Mouse (Mus musculus): ENCODE results near the gene Mkrn1. TPM values are rescaled to one million over a fixed set of nuclear protein-coding genes. Genes with fewer than 3 reads are reported as not detected.

Gene Mkrn1
- polyA plus RNA-seq (2012; rRNA removed; ENCODE audit: low replicate concordance): 45.1 and 75.5 TPM in 2 replicates

DNA sequence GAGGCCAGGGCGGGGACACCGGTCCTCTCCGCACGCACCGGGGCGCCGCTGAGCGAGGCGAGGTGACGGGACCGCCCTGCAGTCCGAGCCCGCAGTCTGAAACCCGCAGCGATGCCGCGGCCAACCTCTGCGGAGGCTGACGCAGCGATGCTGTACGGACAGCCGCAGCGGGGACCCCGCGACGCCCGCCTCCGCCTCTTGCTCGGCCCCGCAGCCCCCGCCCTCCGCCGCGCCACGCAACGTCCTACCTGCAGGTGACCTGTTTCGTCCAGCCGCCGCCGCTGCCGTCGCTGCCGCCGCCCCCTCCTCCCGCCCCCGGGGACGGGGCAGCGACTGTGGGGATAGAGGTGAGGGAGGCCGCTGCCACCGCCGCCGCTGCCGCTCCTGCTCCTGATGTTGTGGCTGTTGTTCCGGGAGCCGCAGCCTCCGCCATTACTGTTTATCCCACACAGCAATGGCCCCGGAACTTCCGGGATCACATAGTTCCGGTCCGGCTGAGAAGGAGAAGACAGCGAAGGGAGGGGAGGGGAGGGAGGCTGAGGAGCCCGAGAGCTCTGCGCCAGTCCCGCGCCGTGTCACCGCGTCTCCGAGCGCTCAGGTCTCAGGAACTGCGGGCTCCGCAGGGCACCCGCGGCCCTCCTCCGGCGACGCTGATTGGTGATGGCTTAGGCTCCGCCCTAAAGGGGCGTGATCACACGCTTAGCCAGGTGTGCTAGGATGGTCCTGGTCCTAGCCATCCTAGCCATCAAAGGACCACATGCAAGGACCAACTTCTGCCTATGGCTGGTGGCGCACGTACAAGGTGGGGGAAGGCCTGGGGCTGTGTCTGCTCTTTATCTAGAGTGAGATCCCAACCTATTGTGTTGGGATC is at the start of gene Mkrn1:
TSS of gene Mkrn1 (minus strand) at position 612 of the 871 bp plus-strand sequence.

DNA sequence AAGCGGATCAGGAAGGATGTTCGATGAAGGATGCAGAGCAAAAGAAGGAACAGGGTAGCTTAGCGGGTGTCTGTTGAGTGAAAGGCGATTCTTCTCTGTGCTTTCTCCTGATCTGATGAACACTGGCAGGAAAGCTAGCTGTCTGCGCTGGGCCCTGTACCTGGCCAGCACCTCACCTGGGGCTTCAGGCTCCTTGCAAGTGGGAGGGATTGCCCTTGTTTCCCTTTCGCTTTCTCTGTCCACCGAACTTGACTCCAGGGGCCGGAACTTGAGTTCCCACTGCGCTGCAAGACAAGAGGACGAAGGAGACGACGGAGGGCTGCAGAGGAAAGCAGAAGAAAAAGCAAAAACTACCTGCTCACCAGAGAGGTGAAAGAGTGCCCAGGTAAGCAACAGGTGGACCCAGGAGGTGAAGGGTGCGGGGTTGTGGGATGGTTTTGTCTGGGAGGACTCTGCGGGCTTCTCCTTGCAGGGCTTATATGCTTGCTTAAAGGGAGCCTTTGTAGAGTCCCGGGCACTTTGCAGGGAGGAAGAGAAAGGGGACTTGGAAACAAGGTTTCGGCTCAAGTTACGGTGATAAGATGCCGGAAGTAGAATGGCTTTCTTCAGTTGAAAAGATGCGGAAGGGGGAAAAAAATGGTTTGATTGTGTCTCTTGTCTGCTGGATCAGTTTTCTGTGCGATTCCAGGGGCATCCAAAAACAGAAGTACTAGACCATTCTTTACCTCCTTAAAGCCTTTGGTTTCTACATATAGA is 39.0 kb downstream of the Mkrn1 start, which contains the start of gene Rab19:
TSS of gene Rab19 (plus strand) at position 51 of the 756 bp plus-strand sequence.

DNA sequence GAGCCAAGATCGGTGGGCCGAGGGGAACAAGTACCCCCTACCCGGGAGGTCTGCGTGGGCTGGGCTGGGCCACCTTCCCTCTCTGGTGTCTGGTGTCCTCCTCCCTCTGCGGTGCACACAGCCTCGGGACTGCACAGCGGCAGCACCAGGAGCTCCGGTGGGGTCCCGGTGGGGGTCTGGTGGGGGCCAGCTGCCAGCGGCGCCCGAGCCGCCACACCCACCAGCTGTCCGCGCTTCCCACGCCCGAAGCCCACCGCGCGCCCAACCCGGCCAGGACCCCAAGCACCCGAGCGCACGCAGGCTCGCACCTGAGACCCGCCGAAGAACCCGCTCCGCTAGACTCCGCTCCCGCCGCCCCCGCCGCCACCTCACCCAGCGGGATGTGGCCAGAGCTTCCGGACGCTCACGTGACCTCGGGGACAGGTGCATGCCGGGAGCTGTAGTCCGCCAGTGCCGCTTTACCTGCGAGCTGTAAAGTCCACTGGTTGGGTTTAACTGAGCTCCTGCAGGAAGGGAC is 42.9 kb downstream of the Mkrn1 start, which contains the start of gene Slc37a3:
TSS of gene Slc37a3 (minus strand) at position 365 of the 517 bp plus-strand sequence.

Other genes starting within 250 kb of the Mkrn1 start
- 0.65 and 1.4 TPM in 2 replicates for gene Kdm7a, start 213.7 kb downstream of the Mkrn1 start, polyA plus RNA-seq (2012; rRNA removed; ENCODE audit: low replicate concordance)
- gene Slc37a3, start 42.8 kb downstream of the Mkrn1 start, polyA plus RNA-seq (2012; rRNA removed; ENCODE audit: low replicate concordance): 9.3 and 13.8 TPM in 2 replicates
- gene Rab19, start 39.3 kb downstream of the Mkrn1 start, polyA plus RNA-seq (2012; rRNA removed; ENCODE audit: low replicate concordance): 3.3 and 5.4 TPM in 2 replicates
- 2.2 and 2.3 TPM in 2 replicates for gene Dennd2a, start 137.4 kb upstream of the Mkrn1 start, polyA plus RNA-seq (2012; rRNA removed; ENCODE audit: low replicate concordance)
- gene Adck2, start 153.4 kb upstream of the Mkrn1 start, polyA plus RNA-seq (2012; rRNA removed; ENCODE audit: low replicate concordance): 7.8 and 12.4 TPM in 2 replicates
- not detected in 2 replicates for gene Gm42420, start 165.3 kb upstream of the Mkrn1 start, polyA plus RNA-seq (2012; rRNA removed; ENCODE audit: low replicate concordance)
- gene Ndufb2, start 172.1 kb upstream of the Mkrn1 start, polyA plus RNA-seq (2012; rRNA removed; ENCODE audit: low replicate concordance): 766 and 800 TPM in 2 replicates

Measured in duodenum, adult 2 months (tissue).